Mouse (Mus musculus): Measurements from ENCODE around the gene Bace1.
A peak's percentile ranks its signal among the peaks of the same experiment; 100 is the strongest.

The Bace1 gene

GRCm38 (mm10) chr9:45838434-45839138 lies at the start of gene Bace1:
Gene Bace1 (plus strand): TSS chr9:45838580.
- peak; percentile 70 for DNase-seq (ENCODE audit: low read depth, low spot score)

- DNase-seq (ENCODE audit: low read depth, low spot score): no peak
Observed at GRCm38 (mm10) chr9:45791456-45792142, 46.8 kb upstream of the Bace1 start.

DNA sequence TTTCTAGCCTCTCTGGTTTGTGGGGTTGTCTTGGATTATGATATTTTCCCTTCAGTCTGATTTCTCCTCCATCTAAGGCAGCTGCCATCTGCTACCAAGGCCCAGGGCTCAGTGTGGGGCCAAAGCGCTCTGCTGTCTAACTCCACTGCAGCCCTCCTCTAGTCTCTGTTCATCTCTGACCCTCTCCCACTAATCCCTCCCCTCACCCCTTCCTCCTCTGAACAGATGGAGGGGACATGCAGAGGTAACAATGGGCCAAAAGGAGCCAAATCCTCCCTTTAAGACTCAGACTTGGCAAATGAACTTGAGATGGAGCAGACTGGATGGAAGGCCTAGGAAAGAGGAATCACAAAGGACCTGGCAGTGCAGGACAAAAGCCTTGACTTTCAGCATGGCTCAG lies 46.1 kb upstream of the Bace1 start:
- no peak for DNase-seq (ENCODE audit: low read depth, low spot score)

DNA sequence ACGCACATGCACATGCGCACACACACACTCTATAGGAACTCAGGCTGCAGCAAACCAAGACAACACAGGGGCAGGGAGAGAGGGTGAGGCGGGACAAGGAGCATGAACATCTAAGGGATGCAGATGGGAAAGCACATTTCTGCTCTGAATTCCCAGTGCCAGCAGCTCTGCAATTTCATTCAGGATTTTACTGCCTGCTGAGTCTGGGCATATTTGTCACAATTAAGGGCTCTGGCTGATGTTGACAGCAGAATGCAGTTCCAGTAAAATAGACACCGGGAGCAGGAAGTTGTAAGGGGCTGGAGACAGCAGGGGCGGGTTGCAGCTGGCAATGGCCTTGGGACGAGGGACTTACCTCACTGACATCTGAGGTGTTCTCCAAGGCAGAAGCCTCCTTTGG lies 44.7 kb upstream of the Bace1 start:
- no peak for DNase-seq (ENCODE audit: low read depth, low spot score)

DNA sequence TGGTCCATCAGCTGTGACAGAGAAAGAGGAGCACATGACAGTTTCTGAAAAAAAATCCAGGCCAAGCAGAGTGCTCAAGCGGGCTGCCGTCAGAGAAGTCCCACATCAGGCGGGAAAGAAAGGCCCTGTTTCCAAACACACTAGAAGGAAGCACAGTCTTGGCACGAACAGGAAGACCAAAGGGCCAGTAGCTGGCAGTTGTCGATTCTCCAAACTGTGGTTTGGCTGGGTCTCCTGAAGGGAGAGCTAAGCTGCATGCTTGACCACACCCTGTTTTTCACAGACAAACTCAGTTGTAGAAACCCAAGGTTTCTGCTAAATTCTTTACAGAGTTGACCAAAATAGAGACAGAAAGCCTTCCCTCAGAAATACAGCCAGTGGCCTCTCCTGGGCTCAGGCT lies 42.7 kb upstream of the Bace1 start:
- no peak for DNase-seq (ENCODE audit: low read depth, low spot score)

DNA sequence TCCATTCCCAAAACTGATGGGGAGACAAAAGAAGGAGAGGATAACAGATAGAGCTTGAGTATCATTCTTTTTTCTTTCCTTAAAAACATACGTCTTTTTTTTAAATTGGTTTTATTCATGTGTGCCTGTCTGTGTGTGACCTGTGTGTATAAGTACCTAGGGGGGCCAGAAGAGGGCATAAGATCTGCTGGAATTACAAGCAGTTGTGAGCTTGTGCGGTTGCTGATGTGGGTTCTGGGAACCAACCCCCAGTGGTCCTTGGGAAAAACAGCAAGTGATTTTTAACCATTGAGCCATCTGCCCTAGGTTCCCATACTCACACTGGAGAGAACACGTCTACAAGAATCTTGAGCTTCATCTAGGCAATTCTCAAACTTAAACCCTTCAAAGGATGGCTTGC lies 41.1 kb upstream of the Bace1 start:
- no peak for DNase-seq (ENCODE audit: low read depth, low spot score)

GRCm38 (mm10) chr9:45798467-45799164 lies 39.8 kb upstream of the Bace1 start:
- peak; percentile 62 for DNase-seq (ENCODE audit: low read depth, low spot score)

- no peak for DNase-seq (ENCODE audit: low read depth, low spot score)
Observed at GRCm38 (mm10) chr9:45799402-45799801, 39.0 kb upstream of the Bace1 start.

DNA sequence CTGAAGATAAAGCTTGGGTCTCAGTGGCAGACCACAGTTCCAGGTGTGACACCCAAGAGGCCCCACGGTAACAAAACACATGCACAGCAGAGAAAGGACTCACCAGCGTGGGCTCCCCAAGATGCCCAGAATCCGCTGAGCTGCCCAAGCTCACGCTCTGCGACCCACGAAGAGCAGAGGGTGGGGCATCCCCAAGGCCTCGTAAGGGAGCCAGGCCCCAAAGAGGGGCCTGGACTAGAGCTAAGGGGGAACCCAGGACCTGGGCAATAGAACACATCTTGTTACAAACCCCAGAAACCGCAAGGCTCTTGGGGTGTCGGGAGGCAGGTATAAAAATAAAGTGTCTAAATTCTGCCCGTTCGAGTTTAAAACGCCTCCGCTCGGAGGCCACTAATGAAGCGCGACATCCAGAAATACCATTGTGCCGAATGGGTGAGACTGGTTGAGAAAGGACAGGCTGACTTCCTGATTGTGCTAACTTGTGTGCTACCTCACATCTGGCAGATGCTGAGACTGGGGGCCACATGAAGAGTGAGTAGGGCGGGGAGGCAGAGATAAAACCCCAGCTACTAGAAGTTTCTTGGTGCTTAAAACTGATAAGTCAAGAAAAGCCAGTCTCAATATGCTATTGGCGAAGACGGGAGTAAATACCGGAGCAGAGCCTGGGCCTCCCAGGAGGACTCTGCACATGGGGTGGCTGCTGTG lies 35.2 kb upstream of the Bace1 start:
- no peak for DNase-seq (ENCODE audit: low read depth, low spot score)

- DNase-seq (ENCODE audit: low read depth, low spot score): no peak
Observed at GRCm38 (mm10) chr9:45806847-45807246, 31.5 kb upstream of the Bace1 start.

DNA sequence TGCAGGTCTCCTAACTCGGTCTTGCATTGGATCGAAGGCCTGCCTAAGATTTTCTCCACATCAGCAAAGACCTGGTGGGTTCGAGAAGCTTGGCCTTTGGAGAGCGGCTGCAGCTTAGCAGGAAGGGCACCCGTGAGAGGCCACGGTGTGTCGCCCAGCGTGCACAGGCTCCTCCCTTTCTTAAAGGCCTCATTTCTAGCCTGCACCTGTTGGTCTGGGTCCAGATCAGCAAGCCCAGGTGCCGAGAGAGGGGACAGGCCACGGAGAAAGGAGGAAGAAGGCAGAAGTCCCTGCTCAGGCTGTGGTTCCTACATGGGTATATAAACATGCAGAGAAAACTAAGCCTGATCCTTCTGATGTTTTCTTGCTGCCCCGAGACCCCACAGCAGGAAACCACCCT lies 31.0 kb upstream of the Bace1 start:
- DNase-seq (ENCODE audit: low read depth, low spot score): no peak

GRCm38 (mm10) chr9:45807761-45808160 lies 30.6 kb upstream of the Bace1 start:
- no peak for DNase-seq (ENCODE audit: low read depth, low spot score)

DNA sequence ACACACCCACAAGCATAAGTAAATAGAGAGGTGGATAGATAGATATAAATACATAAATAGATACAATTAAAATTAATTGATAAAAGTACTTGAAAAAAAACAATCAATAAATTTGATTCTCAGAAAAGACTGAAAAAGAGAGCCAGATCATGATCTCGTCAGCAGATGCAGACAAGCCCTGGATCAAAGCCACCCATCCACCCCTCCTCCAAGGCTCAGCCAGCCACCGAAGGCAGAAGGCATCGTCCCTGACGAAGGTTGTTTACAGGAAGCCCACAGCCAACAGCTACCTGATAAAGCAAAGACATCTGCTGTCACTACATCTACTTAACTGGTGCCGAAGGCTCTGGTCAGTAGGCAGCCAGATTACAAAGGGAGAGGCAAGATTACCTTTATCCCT lies 26.4 kb upstream of the Bace1 start:
- no peak for DNase-seq (ENCODE audit: low read depth, low spot score)

DNA sequence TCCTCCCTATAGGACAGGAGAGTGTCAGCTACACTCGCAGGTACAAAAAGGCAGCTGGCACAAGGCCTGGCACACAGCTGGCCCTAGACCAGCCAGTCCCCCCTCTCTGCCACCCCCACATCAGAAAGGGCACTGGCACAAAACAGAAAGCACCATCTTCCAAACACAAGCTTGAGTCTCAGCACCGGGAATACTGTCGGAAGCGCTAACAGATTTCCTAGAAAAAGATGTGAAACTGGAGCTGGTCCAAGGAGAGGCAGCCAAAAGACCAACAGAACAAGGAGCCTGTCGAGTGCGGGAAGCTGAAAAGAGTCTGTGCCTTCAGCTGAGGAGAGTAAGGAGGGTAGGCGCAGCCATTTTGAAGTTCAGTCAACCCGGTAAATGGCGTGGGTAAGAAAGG lies 23.3 kb upstream of the Bace1 start:
- no peak for DNase-seq (ENCODE audit: low read depth, low spot score)

DNA sequence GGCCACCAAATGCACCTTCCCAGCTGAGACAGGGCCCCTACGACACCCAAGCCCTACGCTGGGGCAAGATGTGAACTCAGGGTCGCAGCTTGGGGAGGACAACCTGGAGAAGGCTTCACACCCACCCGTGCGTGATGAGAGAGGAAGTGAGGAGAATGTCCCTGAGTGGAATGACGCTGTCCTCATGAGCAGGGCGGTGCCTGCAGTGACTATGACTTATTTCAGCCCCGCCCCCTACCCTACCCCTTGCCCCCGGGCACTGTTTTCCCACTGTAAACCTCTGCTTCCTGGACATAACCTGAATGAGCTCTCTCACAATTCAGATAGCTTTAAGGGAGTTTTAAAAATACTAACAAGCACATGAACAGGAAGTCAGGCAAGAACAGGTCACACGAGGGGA lies 22.9 kb upstream of the Bace1 start:
- no peak for DNase-seq (ENCODE audit: low read depth, low spot score)

DNA sequence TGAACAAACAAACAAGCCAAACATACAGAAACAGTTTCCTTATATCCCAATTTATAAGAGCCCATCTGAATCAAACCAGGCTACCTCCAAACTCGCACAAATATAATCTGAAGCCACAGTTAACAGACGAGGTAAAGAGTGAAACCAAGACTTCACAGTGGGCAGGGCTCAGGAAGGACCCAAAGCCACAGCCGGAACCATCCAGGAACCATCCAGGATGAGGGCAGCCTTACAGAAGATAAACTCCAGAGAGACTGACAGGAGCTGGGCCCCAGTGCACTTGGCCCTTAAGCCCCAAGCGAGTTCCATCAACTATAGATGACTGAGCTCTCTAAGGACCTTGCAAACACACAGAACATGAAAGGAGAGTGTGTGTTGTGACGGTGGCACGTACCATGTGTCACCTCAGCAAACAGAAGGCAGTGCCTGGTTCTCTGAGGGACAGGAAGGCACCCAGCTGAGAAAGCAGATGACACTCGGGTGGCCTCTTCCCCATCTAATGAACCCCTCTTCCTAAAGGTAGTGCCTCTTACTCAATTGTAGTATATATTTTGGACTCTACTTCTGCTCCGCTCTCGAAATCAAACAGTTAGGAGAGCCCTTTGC lies 19.9 kb upstream of the Bace1 start:
- DNase-seq (ENCODE audit: low read depth, low spot score): no peak

DNA sequence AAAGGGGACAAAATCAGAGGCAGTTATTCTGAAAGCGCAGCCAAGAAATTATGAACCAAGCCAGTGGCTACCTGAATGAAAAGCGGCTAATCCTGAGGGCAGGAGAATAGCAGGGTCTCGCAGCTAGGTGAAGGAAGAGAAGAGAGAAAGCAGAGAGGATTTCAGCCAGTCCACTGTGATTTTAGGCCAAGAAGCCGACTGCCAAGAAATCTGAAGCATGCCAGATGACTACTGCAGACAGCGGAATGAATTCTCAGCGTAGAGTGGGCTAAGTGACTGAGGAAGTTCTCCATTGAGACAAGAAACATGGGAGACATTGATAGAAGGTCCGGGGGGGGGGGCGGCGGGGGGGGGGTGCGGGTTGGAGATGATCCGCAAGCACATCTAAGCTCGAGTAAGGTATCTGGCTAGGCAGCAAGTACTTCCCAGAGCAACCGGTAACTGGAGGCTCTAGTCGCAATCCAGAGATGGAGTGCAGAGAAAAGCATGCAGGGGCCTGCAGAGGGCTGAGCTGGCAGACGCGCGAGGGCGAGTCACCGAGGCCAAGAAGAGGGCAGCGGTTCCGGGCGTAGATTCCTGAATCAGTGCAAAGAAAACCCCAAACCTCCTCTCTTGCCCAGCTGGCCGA lies 10.6 kb upstream of the Bace1 start:
- no peak for DNase-seq (ENCODE audit: low read depth, low spot score)

DNA sequence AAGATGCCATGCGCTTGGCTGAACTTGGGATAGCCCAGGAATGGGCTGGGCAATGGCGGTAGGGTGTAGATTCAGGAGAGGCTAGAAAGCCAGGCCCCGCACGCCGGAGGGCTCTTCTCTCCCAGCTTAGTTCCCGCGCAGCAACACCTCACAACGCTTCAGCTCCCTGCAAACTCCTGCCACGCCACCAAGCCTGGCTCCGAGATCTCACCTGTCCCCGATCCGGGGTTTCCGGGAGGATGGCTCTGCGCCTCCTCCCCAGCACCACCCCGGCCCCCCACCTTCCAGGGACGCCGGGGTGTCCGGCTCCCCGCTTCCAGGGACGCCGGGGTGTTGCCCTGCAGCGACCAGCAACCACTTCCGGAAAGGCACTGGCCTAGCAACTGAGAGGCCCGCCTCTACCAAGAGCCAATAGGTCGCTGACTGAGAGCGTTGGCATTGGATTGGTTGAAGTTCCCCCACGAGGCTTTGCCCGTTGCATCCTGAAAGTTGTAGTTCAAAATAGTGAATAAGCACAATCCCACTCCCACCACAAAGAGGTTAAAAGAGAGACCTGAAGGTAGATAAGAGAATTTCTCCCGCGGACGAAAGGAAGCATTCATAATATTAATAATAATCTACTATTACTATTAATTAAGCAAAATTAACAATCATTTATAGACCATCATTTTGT lies 10.0 kb upstream of the Bace1 start, which contains the start of gene Cep164:
Gene Cep164, minus strand, starts transcription at position 401 of the 673 bp plus-strand sequence.
- DNase-seq (ENCODE audit: low read depth, low spot score): peak; percentile 77

DNA sequence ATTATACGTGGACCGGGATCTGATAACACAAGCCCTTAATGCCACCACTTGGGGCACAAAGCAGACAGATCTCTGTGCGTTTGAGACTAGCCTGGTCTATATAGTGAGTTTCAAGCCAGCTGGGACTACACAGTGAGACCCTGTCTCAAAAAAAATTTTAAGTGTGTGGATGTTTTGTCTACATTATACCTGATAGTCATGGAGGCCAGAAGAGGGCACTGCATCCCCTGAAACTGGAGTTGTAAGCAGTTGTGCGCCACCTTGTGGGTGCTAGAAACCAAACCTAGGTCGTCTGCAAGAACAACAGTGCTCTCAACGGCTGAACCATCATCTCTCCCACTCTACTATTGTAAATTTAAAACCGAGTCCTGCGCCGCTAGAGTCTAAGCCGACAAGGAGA lies 9.3 kb upstream of the Bace1 start:
- DNase-seq (ENCODE audit: low read depth, low spot score): peak; percentile 74

- DNase-seq (ENCODE audit: low read depth, low spot score): no peak
Observed at GRCm38 (mm10) chr9:45832898-45833297, 5.5 kb upstream of the Bace1 start.

DNA sequence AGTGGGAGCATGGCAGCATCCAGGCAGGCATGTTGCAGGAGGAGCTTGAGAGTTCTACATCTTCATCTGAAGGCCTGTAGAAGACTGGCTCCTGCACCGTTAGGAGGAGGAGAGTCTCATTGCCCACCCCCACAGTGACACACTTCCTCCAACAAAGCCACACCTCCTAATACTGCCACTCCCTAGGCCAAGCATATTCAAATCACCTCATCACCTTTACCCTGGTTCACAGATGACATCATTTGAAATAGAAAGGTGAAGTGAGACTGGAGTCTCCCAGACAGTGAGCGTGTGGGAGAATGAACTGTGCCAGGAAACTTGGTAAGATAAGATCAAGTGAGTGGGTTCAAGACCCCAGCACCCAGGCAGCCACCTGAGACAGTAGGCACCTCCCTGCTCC lies 4.9 kb upstream of the Bace1 start:
- DNase-seq (ENCODE audit: low read depth, low spot score): no peak
